Mouse (Mus musculus) neural tube, embryonic 14.5 days (tissue): Measurements from ENCODE around the gene Pias1. TPM values are rescaled to one million over a fixed set of nuclear protein-coding genes. Genes with fewer than 3 reads are reported as not detected.

Source experiments
- ATAC-seq: fragments of 200-750 bp; cut with Nextera tagmentation; 2 replicates; pipeline ENCODE4 v1.8.0; 2017; ENCODE audit warnings: low read depth, mild to moderate bottlenecking, moderate TSS enrichment, moderate library complexity
- H3K27ac ChIP-seq: fragments of 300-500 bp; sonication (generic); 2 replicates; pipeline ENCODE4 v1.5.1; 2014; ENCODE audit warnings: low read depth, mild to moderate bottlenecking, control low read depth, low read length, moderate library complexity, mixed read lengths
- H3K27me3 ChIP-seq: fragments of 300-500 bp; sonication (generic); 2 replicates; pipeline ENCODE4 v1.6.1; 2014; ENCODE audit warnings: low read length; ENCODE audit not compliant: control insufficient read depth, insufficient read depth
- H3K36me3 ChIP-seq: fragments of 300-500 bp; sonication (generic); 2 replicates; pipeline ENCODE4 v1.6.1; 2014; ENCODE audit warnings: low read length, mixed read lengths; ENCODE audit not compliant: control insufficient read depth, insufficient read depth
- H3K4me1 ChIP-seq: fragments of 300-500 bp; sonication (generic); 2 replicates; pipeline ENCODE4 v1.6.1; 2014; ENCODE audit warnings: low read length; ENCODE audit not compliant: control insufficient read depth, insufficient read depth
- H3K4me2 ChIP-seq: fragments of 300-500 bp; sonication (generic); 2 replicates; pipeline ENCODE4 v1.6.1; 2014; ENCODE audit warnings: mild to moderate bottlenecking, low read depth, low read length, control low read depth
- H3K4me3 ChIP-seq: fragments of 300-500 bp; sonication (generic); 2 replicates; pipeline ENCODE4 v1.5.1; 2014; ENCODE audit warnings: low read depth, low read length, control low read depth, mixed read lengths
- H3K9ac ChIP-seq: fragments of 300-500 bp; sonication (generic); replicated peaks from 2 replicates; pipeline ENCODE4 v1.6.1; 2014; ENCODE audit warnings: low read depth, mild to moderate bottlenecking, control low read depth, low read length, mixed read lengths
- H3K9me3 ChIP-seq: fragments of 300-500 bp; sonication (generic); 2 replicates; pipeline ENCODE4 v1.6.1; 2016; ENCODE audit warnings: low read length; ENCODE audit not compliant: control insufficient read depth
- WGBS: fragments of 180-500 bp; shearing (Covaris S2); extraction: QIAGEN DNeasy Blood & Tissue Kit; methylation state at CpG from one replicate; pipeline ENCODE4 v1.1.7; 2014; 5-methylcytosine and 5-hydroxymethylcytosine counted together
- polyA plus RNA-seq: library from polyadenylated mRNA; unstranded; fragments of >200 nt; fragmentation: Nextera tagmentation; extraction: Ambion mirVana; gene quantifications from 2 replicates; pipeline ENCODE4 v1.2.1, GENCODE M21; 2014

The Pias1 gene
- polyA plus RNA-seq, 1 experiment from 2014 or later = 62.6 TPM

- Histone ChIP-seq H3K9me3 (no peaks in the 10 kb centered on the region), H3K4me2 (no peak overlapping the region), H3K9ac (no peak overlapping the region), H3K27me3 (no peaks in the 10 kb centered on the region), H3K4me3 (no peak overlapping the region), H3K36me3 (no peaks in the 10 kb centered on the region), H3K27ac (no peak overlapping the region), H3K4me1 (no peaks in the 10 kb centered on the region)
- no peak for ATAC-seq
- 87% methylated on average over 2 of the region's 2 CpGs for WGBS
Measured at GRCm38 (mm10) chr9:62920877-62921276, 66.8 kb downstream of the Pias1 start.

DNA sequence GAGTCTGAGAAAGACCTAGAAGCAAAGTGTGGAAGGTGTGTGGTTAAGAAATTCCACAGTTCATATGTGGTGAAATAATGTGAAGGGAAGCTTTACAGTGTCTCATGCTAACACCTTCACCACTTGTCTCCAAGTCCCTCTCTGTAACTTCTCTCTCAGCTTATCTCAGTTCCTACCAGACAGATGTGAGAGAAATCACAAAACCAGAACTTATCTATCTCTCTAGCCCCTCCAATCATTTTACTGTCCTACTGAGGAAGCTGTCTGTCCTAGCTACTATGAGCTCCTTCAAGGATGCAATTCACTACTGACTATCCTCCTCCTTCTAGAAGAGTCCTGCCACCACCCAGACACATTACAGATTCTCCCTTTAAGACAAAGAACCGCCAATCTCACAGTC, 70.7 kb downstream of the Pias1 start:
- no peak for ATAC-seq
- no peak overlapping the region for H3K4me2 ChIP-seq
- no peaks in the 10 kb centered on the region for H3K9me3 ChIP-seq
- no peak overlapping the region for H3K4me3 ChIP-seq
- no peaks in the 10 kb centered on the region for H3K27me3 ChIP-seq
- 96% methylated on average over 1 of the region's 1 CpGs for WGBS
- H3K27ac ChIP-seq = no peak overlapping the region
- H3K9ac ChIP-seq = no peak overlapping the region
- no peaks in the 10 kb centered on the region for H3K36me3 ChIP-seq
- no peaks in the 10 kb centered on the region for H3K4me1 ChIP-seq

DNA sequence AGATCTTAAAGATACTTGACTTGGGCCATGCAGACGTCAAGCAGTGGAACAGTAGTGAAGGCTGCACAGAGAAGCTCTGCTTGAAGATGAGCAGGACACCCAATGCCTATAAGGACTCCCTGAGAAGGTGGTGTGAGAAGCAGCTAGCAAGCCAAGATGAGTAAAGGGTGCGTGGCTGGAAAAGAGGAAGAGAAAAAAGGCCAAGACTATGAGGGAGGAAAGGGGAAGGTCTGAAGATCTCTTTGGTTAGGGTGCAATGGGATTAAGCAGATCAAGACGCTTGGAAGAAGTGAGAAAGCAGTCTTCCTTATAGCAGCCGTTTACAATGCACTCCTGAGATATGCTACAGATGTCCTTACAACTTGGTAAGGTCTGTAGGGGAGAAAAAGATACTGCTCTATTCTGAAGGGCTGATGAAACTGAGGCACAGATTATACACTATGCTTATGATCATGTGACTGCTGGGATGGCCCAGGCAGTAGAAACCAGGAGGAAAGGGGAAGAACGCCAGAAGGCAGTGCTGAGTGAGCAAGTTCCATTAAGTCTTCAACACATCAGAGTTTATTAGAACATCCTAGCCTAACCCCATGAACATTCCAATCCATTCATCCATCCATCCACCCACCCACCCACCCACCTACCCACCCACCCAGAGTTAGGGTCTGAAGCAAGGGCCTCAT, 74.2 kb downstream of the Pias1 start:
- H3K36me3 ChIP-seq = peaks cover 7% of the 10 kb centered on the region; the same call in 1 of the 2 replicates
- no peak overlapping the region for H3K9ac ChIP-seq
- no peak overlapping the region for H3K4me3 ChIP-seq
- H3K9me3 ChIP-seq = no peaks in the 10 kb centered on the region
- H3K27ac ChIP-seq = no peak overlapping the region
- no peak overlapping the region for H3K4me2 ChIP-seq
- no peaks in the 10 kb centered on the region for H3K27me3 ChIP-seq
- ATAC-seq = no peak
- 88% methylated on average over 5 of the region's 5 CpGs for WGBS
- H3K4me1 ChIP-seq = no peaks in the 10 kb centered on the region

- WGBS = 94% methylated on average over 8 of the region's 8 CpGs
- Histone ChIP-seq H3K9ac (no peak overlapping the region), H3K9me3 (no peaks in the 10 kb centered on the region; the same call in 1 of the 2 replicates), H3K4me3 (no peak overlapping the region), H3K4me2 (no peak overlapping the region), H3K27ac (no peak overlapping the region), H3K4me1 (no peaks in the 10 kb centered on the region), H3K36me3 (0 out of 2 replicates have a peak, but pooled peaks cover 2% of the 10 kb centered on the region), H3K27me3 (no peaks in the 10 kb centered on the region)
- no peak for ATAC-seq
Measured at GRCm38 (mm10) chr9:62905039-62905438, 82.7 kb downstream of the Pias1 start.

- Histone ChIP-seq H3K4me1 (no peaks in the 10 kb centered on the region), H3K27ac (no peak overlapping the region), H3K4me2 (no peak overlapping the region), H3K27me3 (no peaks in the 10 kb centered on the region), H3K9ac (no peak overlapping the region), H3K4me3 (no peak overlapping the region), H3K36me3 (0 out of 2 replicates have a peak, but pooled peaks cover 2% of the 10 kb centered on the region), H3K9me3 (no peaks in the 10 kb centered on the region; the same call in 1 of the 2 replicates)
- ATAC-seq = no peak
- WGBS = 97% methylated on average over 2 of the region's 2 CpGs
Measured at GRCm38 (mm10) chr9:62903841-62904240, 83.9 kb downstream of the Pias1 start.

GRCm38 (mm10) chr9:62901736-62902135, 86.0 kb downstream of the Pias1 start:
- WGBS = 78% methylated on average over 2 of the region's 2 CpGs
- H3K4me3 ChIP-seq = no peak overlapping the region

DNA sequence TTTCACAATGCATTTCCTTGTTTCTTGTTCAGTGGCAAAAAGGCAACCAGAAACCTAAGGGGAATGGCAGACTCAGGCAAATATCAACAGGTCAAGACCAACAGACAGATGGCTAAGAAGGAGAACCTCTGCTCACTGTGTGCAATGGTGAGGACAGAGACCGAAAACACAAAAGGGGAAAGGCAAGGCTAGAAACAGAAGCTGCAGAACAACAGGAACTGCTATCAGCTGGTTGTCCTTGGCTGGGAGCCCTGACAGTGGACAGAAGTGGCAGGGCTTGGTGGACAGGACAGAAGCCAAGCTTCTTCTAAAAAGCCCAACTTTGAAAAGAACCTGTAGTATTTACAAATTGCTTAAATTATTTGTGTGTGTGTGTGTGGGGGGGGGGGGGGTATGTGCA, 93.2 kb downstream of the Pias1 start:
- Histone ChIP-seq H3K4me2 (no peak overlapping the region), H3K27ac (no peak overlapping the region), H3K27me3 (no peaks in the 10 kb centered on the region), H3K9me3 (no peaks in the 10 kb centered on the region), H3K36me3 (peaks cover 8% of the 10 kb centered on the region; the same call in 1 of the 2 replicates), H3K4me3 (no peak overlapping the region), H3K9ac (no peak overlapping the region), H3K4me1 (no peaks in the 10 kb centered on the region)
- ATAC-seq = no peak
- 95% methylated on average over 1 of the region's 1 CpGs for WGBS

More at GRCm38 (mm10) chr9:62901736-62902135, 86.0 kb downstream of the Pias1 start:
- no peaks in the 10 kb centered on the region for H3K4me1 ChIP-seq
- 0 out of 2 replicates have a peak, but pooled peaks cover 2% of the 10 kb centered on the region for H3K36me3 ChIP-seq
- no peak overlapping the region for H3K4me2 ChIP-seq
- H3K9ac ChIP-seq = no peak overlapping the region
- H3K27ac ChIP-seq = no peak overlapping the region
- H3K9me3 ChIP-seq = no peaks in the 10 kb centered on the region; the same call in 1 of the 2 replicates
- no peak for ATAC-seq
- H3K27me3 ChIP-seq = no peaks in the 10 kb centered on the region

- WGBS = 83% methylated on average over 12 of the region's 12 CpGs
- Histone ChIP-seq H3K4me2 (no peak overlapping the region), H3K36me3 (peaks cover 21% of the 10 kb centered on the region)
Measured at GRCm38 (mm10) chr9:62881871-62882270, 105.9 kb downstream of the Pias1 start.

DNA sequence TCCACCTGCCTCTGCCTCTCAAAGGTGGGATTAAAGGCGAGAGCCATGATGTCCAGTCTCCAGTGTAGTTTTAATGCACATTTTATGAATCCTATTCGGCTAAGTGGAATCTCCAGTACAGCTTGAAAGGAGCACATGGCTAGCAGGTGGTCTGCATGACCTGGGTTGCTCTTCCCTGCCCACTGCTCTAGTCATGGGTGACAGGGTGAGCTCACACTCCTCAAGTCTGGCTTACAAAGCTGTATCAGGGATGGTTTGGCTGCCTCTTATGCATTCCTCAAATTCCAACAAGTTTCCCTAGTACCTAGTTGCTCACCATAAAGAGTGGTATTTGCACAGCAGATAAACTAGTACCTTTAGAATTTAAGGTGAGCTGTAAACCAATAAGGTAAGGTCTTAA, 109.9 kb downstream of the Pias1 start:
- Histone ChIP-seq H3K4me2 (no peak overlapping the region), H3K27me3 (no peaks in the 10 kb centered on the region)

More at GRCm38 (mm10) chr9:62881871-62882270, 105.9 kb downstream of the Pias1 start:
- no peak for ATAC-seq
- Histone ChIP-seq H3K27me3 (no peaks in the 10 kb centered on the region), H3K9me3 (no peaks in the 10 kb centered on the region), H3K9ac (no peak overlapping the region), H3K4me1 (no peaks in the 10 kb centered on the region), H3K27ac (no peak overlapping the region), H3K4me3 (no peak overlapping the region)

More for the DNA sequence above, 109.9 kb downstream of the Pias1 start:
- peaks cover 8% of the 10 kb centered on the region; the same call in 1 of the 2 replicates for H3K36me3 ChIP-seq
- H3K27ac ChIP-seq = no peak overlapping the region
- no peak overlapping the region for H3K4me3 ChIP-seq
- 90% methylated on average over 2 of the region's 2 CpGs for WGBS
- no peak for ATAC-seq
- no peaks in the 10 kb centered on the region for H3K9me3 ChIP-seq
- H3K9ac ChIP-seq = no peak overlapping the region
- no peaks in the 10 kb centered on the region for H3K4me1 ChIP-seq
